Mouse (Mus musculus): ENCODE data around the gene Zscan2.

Gene Zscan2

GRCm38 (mm10) chr7:80843910-80844640 is 16.6 kb upstream of the Zscan2 start:
- DNase-seq: no peak

- no peak for DNase-seq
Observed at GRCm38 (mm10) chr7:80844691-80845090, 16.0 kb upstream of the Zscan2 start.

GRCm38 (mm10) chr7:80845621-80846279 is 15.0 kb upstream of the Zscan2 start:
- no peak for DNase-seq

- no peak for DNase-seq
Observed at GRCm38 (mm10) chr7:80846280-80846678, 14.4 kb upstream of the Zscan2 start.

GRCm38 (mm10) chr7:80846709-80847108 is 14.0 kb upstream of the Zscan2 start:
- DNase-seq: no peak

- no peak for DNase-seq
Observed at GRCm38 (mm10) chr7:80849267-80849666, 11.5 kb upstream of the Zscan2 start.

- DNase-seq: peak; percentile 31 to 39
Observed at GRCm38 (mm10) chr7:80849710-80850109, 11.0 kb upstream of the Zscan2 start.

GRCm38 (mm10) chr7:80850520-80850919 is 10.2 kb upstream of the Zscan2 start:
- DNase-seq: no peak

- DNase-seq: no peak
Observed at GRCm38 (mm10) chr7:80853218-80853617, 7.5 kb upstream of the Zscan2 start.

GRCm38 (mm10) chr7:80855316-80855715 is 5.4 kb upstream of the Zscan2 start:
- no peak for DNase-seq

- DNase-seq: peak; percentile 82 to 85
Observed at GRCm38 (mm10) chr7:80857181-80857580, 3.5 kb upstream of the Zscan2 start.

- peak; percentile 39 to 42 for DNase-seq
Observed at GRCm38 (mm10) chr7:80860227-80860626, 493 bp upstream of the Zscan2 start.

- DNase-seq: no peak
Observed at GRCm38 (mm10) chr7:80862475-80862874, 1.8 kb downstream of the Zscan2 start.

- DNase-seq: no peak
Observed at GRCm38 (mm10) chr7:80863520-80863919, 2.8 kb downstream of the Zscan2 start.

- no peak for DNase-seq
Observed at GRCm38 (mm10) chr7:80864151-80864550, 3.4 kb downstream of the Zscan2 start.

GRCm38 (mm10) chr7:80864831-80865230 is 4.1 kb downstream of the Zscan2 start:
- DNase-seq: no peak

GRCm38 (mm10) chr7:80865521-80865920 is 4.8 kb downstream of the Zscan2 start:
- DNase-seq: no peak

GRCm38 (mm10) chr7:80866514-80867147 is 5.9 kb downstream of the Zscan2 start:
- no peak for DNase-seq

- DNase-seq: no peak
Observed at GRCm38 (mm10) chr7:80868686-80869085, 8.0 kb downstream of the Zscan2 start.

- DNase-seq: no peak
Observed at GRCm38 (mm10) chr7:80873038-80873437, 12.3 kb downstream of the Zscan2 start.

- DNase-seq: no peak
Observed at GRCm38 (mm10) chr7:80873631-80874030, 12.9 kb downstream of the Zscan2 start.

GRCm38 (mm10) chr7:80875727-80876126 is 15.0 kb downstream of the Zscan2 start:
- no peak for DNase-seq

- peak; percentile 57 to 59 for DNase-seq
Observed at GRCm38 (mm10) chr7:80882830-80883505, 22.2 kb downstream of the Zscan2 start.

Measured in cerebellum, postnatal 36 days (tissue).